Mouse (Mus musculus): ENCODE data around the gene Prpsap1.

GRCm38 (mm10) chr11:116443935-116444334 is 50.1 kb downstream of the Prpsap1 start:
- TF ChIP-seq CTCF (IDR thresholded peaks at IDR 0.05; ENCODE audit: control insufficient read depth, insufficient read depth, insufficient read length) (no peak), MAX (IDR thresholded peaks at IDR 0.05) (no peak), FOSL1 (IDR thresholded peaks at IDR 0.05; ENCODE audit: insufficient read depth, low read length, poor library complexity, severe bottlenecking) (no peak)
